Comparison of ENCODE assay signal across 8 mouse cellular contexts in genomic region chr9:10909573-10909972, GRCm38 (mm10). TPM values are rescaled to one million over a fixed set of nuclear protein-coding genes. Genes with fewer than 3 reads are reported as not detected.
DNase-seq lines count a peak whose midpoint lies in the region; ATAC-seq and TF ChIP-seq lines count a peak whose summit lies in the region.

No protein-coding gene starts in this region.

- H3K4me2 ChIP-seq in kidney, embryonic 16.5 days (replicated peaks; ENCODE audit: low read depth, low read length), result no peak overlapping the region
- H3K4me2 ChIP-seq in liver, postnatal 0 days (ENCODE audit: low read depth, low read length), result no peak overlapping the region

- peak; percentile 50 for ATAC-seq in frontal cortex, adult (ENCODE audit: low TSS enrichment)
- peak; percentile 67; the same call in 1 of the 2 replicates for ATAC-seq in kidney, embryonic 16.5 days (ENCODE audit: low FRiP score, low TSS enrichment)
- ATAC-seq in liver, postnatal 0 days, result no peak

- no peak overlapping the region for H3K27ac ChIP-seq in gastrocnemius, adult 2 months
- no peak overlapping the region for H3K27ac ChIP-seq in kidney, embryonic 16.5 days (ENCODE audit: low read length)
- H3K27ac ChIP-seq in liver, postnatal 0 days (ENCODE audit: low read depth), result no peak overlapping the region

- no peak overlapping the region for H3K4me3 ChIP-seq in gastrocnemius, adult 2 months
- no peak overlapping the region for H3K4me3 ChIP-seq in kidney, embryonic 16.5 days (ENCODE audit: low read length)
- H3K4me3 ChIP-seq in liver, postnatal 0 days (ENCODE audit: low read depth, low read length), result no peak overlapping the region

- DNase-seq in gastrocnemius, adult 2 months, result peak; percentile 22
- no peak for DNase-seq in gastrocnemius, adult 8-10 months (ENCODE audit: low spot score in 2 of 2)
- peak; percentile 12 for DNase-seq in MEL-GATA-1-ER (ENCODE audit: extremely low read depth, low read depth)
- peak; percentile 57 for DNase-seq in cerebellum, adult 8-10 months
- peak; percentile 38 for DNase-seq in liver, postnatal 0 days
- DNase-seq in right cerebral cortex, postnatal 10 days (ENCODE audit: low spot score in 2 of 2), result peak; percentile 77 to 85

- no peaks in the 10 kb centered on the region for H3K4me1 ChIP-seq in kidney, embryonic 16.5 days (ENCODE audit: insufficient read depth, low read length)
- H3K4me1 ChIP-seq in liver, postnatal 0 days (ENCODE audit: insufficient read depth), result no peaks in the 10 kb centered on the region

- H3K9me3 ChIP-seq in kidney, embryonic 16.5 days (ENCODE audit: low read length), result no peaks in the 10 kb centered on the region
- no peaks in the 10 kb centered on the region for H3K9me3 ChIP-seq in liver, postnatal 0 days (ENCODE audit: low read length)

- peak; percentile 52 for TF ChIP-seq CTCF in gastrocnemius, adult 2 months (IDR thresholded peaks at IDR 0.05)
- TF ChIP-seq CTCF in liver, postnatal 0 days (IDR thresholded peaks at IDR 0.05; ENCODE audit: low read depth), result peak; percentile 62

- H3K9ac ChIP-seq in kidney, embryonic 16.5 days (replicated peaks; ENCODE audit: low read length), result no peak overlapping the region
- no peak overlapping the region for H3K9ac ChIP-seq in liver, postnatal 0 days (replicated peaks)

- 19% methylated on average over 5 of the region's 5 CpGs for WGBS in kidney, embryonic 16.5 days
- WGBS in liver, postnatal 0 days (ENCODE audit: insufficient replicate concordance), result 21% methylated on average over 5 of the region's 5 CpGs

- no peak for TF ChIP-seq EP300 in liver, postnatal 0 days (IDR thresholded peaks at IDR 0.05; ENCODE audit: low read depth)

- no peaks in the 10 kb centered on the region for H3K36me3 ChIP-seq in kidney, embryonic 16.5 days (ENCODE audit: insufficient read depth, low read length)
- H3K36me3 ChIP-seq in liver, postnatal 0 days (replicated peaks; ENCODE audit: insufficient read depth, low read length), result no peaks in the 10 kb centered on the region

- intact Hi-C loops in gastrocnemius, adult 2 months (cut with DNase I), result no loop called here

- H3K27me3 ChIP-seq in kidney, embryonic 16.5 days (ENCODE audit: insufficient read depth, low read length), result peaks cover 2% of the 10 kb centered on the region
- no peaks in the 10 kb centered on the region for H3K27me3 ChIP-seq in liver, postnatal 0 days (ENCODE audit: insufficient read depth, low read length)

RNA-seq across cellular contexts. Expression of gene Cntn5, which starts 5.0 kb away (rescaled TPM):
- under 1 TPM in 1 of 2 experiments, not detected in 1; 0.08 TPM for total RNA-seq in gastrocnemius, adult 2 months (2021)
- not detected for total RNA-seq in gastrocnemius, adult 8-10 months (2022)
- polyA plus RNA-seq in kidney, embryonic 16.5 days (2015; fragmentation: Nextera tagmentation; extraction: Ambion mirVana), result 0.31 and 0.45 TPM in 2 replicates
- not detected in 2 replicates for polyA plus RNA-seq in liver, postnatal 0 days (2015; fragmentation: Nextera tagmentation; extraction: Ambion mirVana)

Comparison
In these comparisons a context has a peak if more than half of its experiments do, and no peak if none do; other contexts are left out.
1. DNase-seq: peak in gastrocnemius, adult 2 months (single experiment), MEL-GATA-1-ER (single experiment), cerebellum, adult 8-10 months (single experiment), liver, postnatal 0 days (single experiment) and right cerebral cortex, postnatal 10 days (2 of 2); none in gastrocnemius, adult 8-10 months (0 of 2).